Mouse (Mus musculus) cerebellum, adult (tissue): ENCODE measurements around the gene Olfr323.

Source experiments
- ATAC-seq: cut with Nextera tagmentation; 2 replicates; pipeline ENCODE4 v1.9.2; 2017; ENCODE audit warnings: mild to moderate bottlenecking, moderate library complexity, mixed read lengths; ENCODE audit not compliant: insufficient number of reproducible peaks, low FRiP score, low TSS enrichment

Gene Olfr323

DNA sequence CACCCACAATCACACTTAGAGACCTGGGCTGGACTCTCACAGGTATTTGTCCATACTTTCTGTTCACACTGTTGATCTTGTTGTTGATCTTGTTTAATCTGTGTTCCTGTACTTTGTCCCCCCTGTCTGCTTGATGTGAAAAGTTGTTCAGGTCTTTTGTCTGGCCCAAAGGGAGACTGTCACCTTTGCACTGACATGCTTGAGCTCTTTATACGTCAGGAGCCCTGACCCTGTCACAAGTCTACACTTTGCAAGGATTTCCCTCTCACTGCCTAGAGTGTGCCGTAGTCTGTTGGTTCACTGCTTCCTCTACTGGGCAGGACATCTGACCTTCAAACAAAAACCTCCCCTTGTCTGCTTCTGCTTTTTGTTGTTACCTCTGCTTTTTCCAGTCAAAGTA is 25.6 kb downstream of the Olfr323 start:
- no peak for ATAC-seq

DNA sequence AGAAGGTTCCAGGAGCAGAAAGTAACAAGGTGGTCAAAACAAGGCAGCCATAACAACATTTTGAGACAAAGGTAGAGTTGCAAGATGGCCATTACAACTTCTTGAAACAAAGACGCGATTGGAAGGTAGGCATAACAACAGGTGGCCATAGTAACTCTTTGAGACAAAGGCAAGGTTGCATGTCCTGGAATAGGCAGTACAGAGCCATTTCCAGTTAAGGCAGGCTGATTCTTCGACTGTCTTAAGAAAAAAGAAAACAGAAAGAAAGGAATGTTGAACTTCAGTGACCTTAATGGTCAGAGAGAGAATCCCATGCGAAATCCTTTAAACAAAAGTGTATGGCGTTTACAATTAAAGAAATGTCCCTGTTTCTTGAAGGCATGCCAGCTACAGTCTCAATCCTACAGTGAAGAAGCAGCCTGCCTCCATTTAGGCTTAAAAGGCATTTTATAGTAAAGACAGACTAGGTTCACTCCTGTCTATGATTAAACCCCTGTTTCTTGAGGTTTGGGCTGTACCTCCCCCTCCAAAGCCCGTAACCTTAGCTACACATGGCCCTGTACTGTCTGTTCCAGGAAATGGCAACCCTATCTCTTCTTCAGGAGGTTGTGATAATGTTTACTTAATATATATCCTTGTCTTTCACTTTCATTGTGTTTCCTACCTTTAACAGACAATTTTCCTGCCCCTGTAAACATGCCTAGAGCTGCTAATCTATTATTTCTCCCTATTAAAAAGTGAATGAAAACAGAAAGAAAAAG is 27.3 kb downstream of the Olfr323 start:
- ATAC-seq = no peak

DNA sequence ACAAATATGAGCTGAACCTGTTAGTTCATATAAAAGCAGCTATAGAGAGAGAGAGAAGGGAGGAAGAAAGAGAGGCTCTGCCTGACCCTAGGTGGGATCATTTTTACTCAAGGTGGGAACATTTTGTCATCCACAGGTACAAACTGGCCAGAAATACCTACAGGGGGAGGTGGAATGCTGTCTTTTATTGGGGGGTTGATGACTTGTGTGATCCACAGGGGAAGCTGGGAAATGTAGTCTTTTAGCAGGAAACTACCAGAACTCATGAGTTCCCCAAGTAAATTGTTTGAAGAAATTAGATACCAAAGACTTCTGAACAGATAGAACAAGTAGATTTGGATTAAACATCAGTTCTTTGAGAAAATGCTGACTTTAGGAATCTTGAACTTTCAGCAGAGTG is 28.2 kb downstream of the Olfr323 start:
- no peak for ATAC-seq

DNA sequence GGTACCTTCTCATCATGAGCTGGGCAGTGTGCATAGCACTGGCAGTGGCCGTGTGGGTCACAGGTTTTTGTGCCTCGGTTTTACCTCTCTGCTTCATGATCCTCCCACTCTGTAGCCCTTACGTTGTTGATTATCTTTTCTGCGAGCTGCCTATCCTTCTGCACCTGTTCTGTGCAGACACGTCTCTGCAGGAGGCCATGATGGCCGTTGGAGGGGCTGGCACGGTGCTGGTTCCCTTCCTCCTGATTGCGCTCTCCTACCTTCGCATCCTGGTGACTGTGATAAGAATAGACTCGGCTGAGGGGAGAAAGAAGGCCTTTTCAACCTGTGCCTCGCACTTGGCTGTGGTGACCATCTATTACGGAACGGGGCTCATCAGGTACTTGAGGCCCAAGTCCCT is 32.5 kb downstream of the Olfr323 start:
- no peak for ATAC-seq

DNA sequence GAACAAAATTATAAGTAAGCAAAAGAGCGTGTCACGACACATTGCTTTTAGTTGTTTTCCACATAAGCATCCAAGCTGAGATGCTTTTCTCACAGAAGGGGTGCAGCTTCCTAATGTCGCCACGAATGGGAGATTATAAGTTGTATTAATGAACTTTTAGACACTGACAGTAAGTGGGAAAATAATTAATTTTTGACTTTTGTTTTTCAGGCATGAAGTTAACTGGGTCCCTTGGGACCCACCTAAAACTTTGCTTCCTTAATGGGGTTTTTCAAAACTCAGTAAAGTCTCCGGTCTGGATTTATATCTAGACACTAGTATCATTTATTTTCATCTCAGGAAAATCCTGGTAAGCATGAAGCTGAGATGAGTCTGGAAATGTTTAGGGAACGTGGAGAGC is 35.5 kb downstream of the Olfr323 start, which contains the start of gene Olfr324:
Gene Olfr324 (plus strand): TSS at position 301 of the 400 bp plus-strand sequence.
- no peak for ATAC-seq

DNA sequence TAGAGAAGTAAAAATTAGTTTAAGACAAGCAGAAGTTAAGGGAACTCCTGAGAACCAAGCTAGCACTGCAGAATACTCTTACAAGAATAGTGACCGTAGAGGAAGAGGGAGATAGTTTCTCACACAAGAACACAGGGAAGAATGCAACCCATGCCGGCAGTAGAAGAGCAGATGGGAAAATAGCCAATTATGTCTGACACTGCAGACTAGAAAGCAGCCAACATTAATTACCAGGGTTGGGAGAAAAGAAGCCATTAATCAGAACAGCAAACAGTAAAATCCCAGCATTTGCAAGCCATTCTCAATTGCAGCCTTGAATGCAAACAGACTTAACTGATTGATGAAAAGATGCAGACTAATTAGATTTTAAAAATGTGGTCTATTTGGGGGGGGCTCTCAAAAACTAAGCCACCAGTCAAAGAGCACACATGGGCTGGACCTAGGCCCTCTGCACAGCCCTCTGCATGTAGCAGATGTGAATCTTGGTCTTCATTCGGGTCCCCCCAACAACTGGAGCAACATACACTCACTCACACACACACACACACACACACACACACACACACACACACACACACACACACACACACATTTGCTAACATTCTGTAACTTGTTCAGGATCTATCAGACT is 41.6 kb downstream of the Olfr323 start:
- ATAC-seq = no peak

GRCm38 (mm10) chr11:58587898-58588348 is 42.4 kb downstream of the Olfr323 start:
- ATAC-seq = no peak

DNA sequence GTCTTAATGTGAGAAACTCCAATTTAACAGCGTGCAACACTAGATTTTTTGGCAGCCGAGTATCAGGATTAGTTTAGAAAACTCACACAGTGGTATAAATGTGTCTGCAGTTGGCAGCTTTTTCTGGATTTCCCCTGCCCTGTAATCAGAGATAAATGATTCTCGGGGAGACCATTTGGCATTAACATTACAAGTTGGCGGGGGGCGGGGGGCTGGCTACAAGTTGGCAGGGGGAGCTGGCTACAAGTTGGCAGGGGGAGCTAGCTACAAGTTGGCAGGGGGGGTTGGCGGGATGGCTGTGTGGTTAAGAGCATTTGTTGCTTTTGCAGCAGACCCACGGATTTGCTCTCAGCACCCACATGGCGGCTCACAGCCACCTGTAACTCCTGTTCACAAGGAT is 51.7 kb downstream of the Olfr323 start:
- no peak for ATAC-seq

DNA sequence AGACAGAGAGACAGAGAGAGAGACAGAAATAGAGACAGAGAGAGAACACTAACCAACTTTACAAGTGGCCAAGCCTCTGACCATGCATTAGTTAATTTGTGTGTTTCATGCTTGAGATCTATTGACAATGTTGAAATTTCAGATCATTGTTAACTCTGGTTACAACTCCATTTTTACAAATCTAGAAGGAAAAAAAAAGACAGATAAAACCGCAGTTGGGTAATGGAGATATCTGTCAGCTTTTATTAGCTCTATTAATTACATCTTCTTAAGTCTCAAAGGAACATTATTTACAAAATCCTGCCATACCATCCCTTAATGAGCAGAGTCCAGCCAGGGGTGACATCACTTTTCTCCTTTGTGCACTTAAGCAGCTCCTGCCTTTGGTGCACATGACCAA is 52.9 kb downstream of the Olfr323 start, which contains the start of gene Olfr325:
Gene Olfr325 (plus strand): TSS at position 301 of the 400 bp plus-strand sequence.
- ATAC-seq = no peak
